Mouse (Mus musculus) brown adipose tissue, adult 24 weeks (tissue): ENCODE data around the gene Chia1. TPM values are rescaled to one million over a fixed set of nuclear protein-coding genes. Genes with fewer than 3 reads are reported as not detected.

Experiments used
- polyA plus RNA-seq: library from polyadenylated mRNA; stranded (reverse); fragments of >200 nt; gene quantifications from 2 replicates; pipeline ENCODE4 v1.2.4, GENCODE M21; 2012; ENCODE audit not compliant: missing spikeins, insufficient read depth, insufficient read length

The Chia1 gene
- polyA plus RNA-seq, 1 experiment, result not detected

Other genes starting within 250 kb of the Chia1 start
- not detected in 2 replicates for gene Adora3, start 242.4 kb upstream of the Chia1 start, polyA plus RNA-seq
- gene Tmigd3, start 242.3 kb upstream of the Chia1 start, polyA plus RNA-seq, result not detected in 2 replicates
- gene I830077J02Rik, start 180.6 kb upstream of the Chia1 start, polyA plus RNA-seq, result 2.4 and 4.1 TPM in 2 replicates
- 21.2 and 22.0 TPM in 2 replicates for gene Wdr77, start 153.9 kb upstream of the Chia1 start, polyA plus RNA-seq
- 1,766 and 2,018 TPM in 2 replicates for gene Atp5f1, start 153.1 kb upstream of the Chia1 start, polyA plus RNA-seq
- gene Ovgp1, start 139.5 kb upstream of the Chia1 start, polyA plus RNA-seq, result 0.67 TPM in 1 of 2 replicates, not detected in the other
- not detected in 2 replicates for gene Pifo, start 98.6 kb upstream of the Chia1 start, polyA plus RNA-seq
- not detected in 2 replicates for gene Chil5, start 80.4 kb upstream of the Chia1 start, polyA plus RNA-seq
- not detected in 2 replicates for gene Chil3, start 54.3 kb downstream of the Chia1 start, polyA plus RNA-seq
- not detected in 2 replicates for gene Chil4, start 106.3 kb downstream of the Chia1 start, polyA plus RNA-seq